Mouse (Mus musculus) myocyte (in vitro differentiated cells): ENCODE data around the gene Ncapg. TPM values are rescaled to one million over a fixed set of nuclear protein-coding genes. Genes with fewer than 3 reads are reported as not detected.

Source experiments
- H3K27me3 ChIP-seq: one replicate; pipeline ENCODE4 v1.6.1; 2011; ENCODE audit not compliant: control insufficient read depth, insufficient read depth, insufficient read length
- H3K36me3 ChIP-seq: one replicate; pipeline ENCODE4 v1.6.1; 2011; ENCODE audit not compliant: control insufficient read depth, insufficient read depth
- H3K4me2 ChIP-seq: one replicate; pipeline ENCODE4 v1.6.1; 2011; ENCODE audit warnings: low read depth, control low read depth
- H3K4me3 ChIP-seq: one replicate; pipeline ENCODE4 v1.5.1; 2011; ENCODE audit warnings: mild to moderate bottlenecking, control low read depth, moderate library complexity
- H3K79me2 ChIP-seq: one replicate; pipeline ENCODE4 v1.6.1; 2011; ENCODE audit not compliant: control insufficient read depth, insufficient read depth
- H3ac ChIP-seq: one replicate; pipeline ENCODE4 v1.6.1; 2011; ENCODE audit not compliant: control insufficient read depth, insufficient read length
- CEBPB ChIP-seq: IDR thresholded peaks from 2 replicates; pipeline ENCODE4 v1.6.1; 2011; ENCODE audit warnings: mild to moderate bottlenecking, moderate library complexity; ENCODE audit not compliant: poor library complexity, insufficient read depth, severe bottlenecking
- E2F4 ChIP-seq: IDR thresholded peaks from one replicate; pipeline ENCODE4 v1.6.1; 2011; ENCODE audit warnings: mild to moderate bottlenecking, control low read depth, moderate library complexity; ENCODE audit not compliant: insufficient read depth
- MAX ChIP-seq: IDR thresholded peaks from one replicate; pipeline ENCODE4 v1.6.1; 2011; ENCODE audit warnings: low read depth, mild to moderate bottlenecking, control low read depth
- MYOD1 ChIP-seq, 3 experiments: IDR thresholded peaks; one replicate each; pipeline ENCODE4 v1.6.1; 2011; ENCODE audit warnings: control low read depth in 2 of 3, low read depth in 2 of 3, mild to moderate bottlenecking in 2 of 3, moderate library complexity in 1 of 3; ENCODE audit not compliant: insufficient read length in 2 of 3, control insufficient read depth in 1 of 3
- MYOG ChIP-seq, 3 experiments: IDR thresholded peaks; one replicate each; pipeline ENCODE4 v1.6.1; 2011; ENCODE audit warnings: control low read depth in 2 of 3, low read depth in 2 of 3, mild to moderate bottlenecking in 2 of 3; ENCODE audit not compliant: insufficient read length in 2 of 3, control insufficient read depth in 1 of 3, insufficient read depth in 1 of 3
- POLR2A ChIP-seq: IDR thresholded peaks from one replicate; pipeline ENCODE4 v1.6.1; 2011; ENCODE audit warnings: low read depth, mild to moderate bottlenecking, control low read depth, moderate library complexity; ENCODE audit not compliant: insufficient read length
- POLR2AphosphoS2 ChIP-seq: IDR thresholded peaks from one replicate; pipeline ENCODE4 v1.6.1; 2011; ENCODE audit warnings: low read depth, control low read depth; ENCODE audit not compliant: insufficient read length
- REST ChIP-seq: IDR thresholded peaks from one replicate; pipeline ENCODE4 v1.6.1; 2011; ENCODE audit warnings: mild to moderate bottlenecking, control low read depth, moderate library complexity; ENCODE audit not compliant: insufficient read depth, insufficient read length
- SRF ChIP-seq: IDR thresholded peaks from one replicate; pipeline ENCODE4 v1.6.1; 2011; ENCODE audit warnings: low read depth; ENCODE audit not compliant: control insufficient read depth, insufficient read length
- TCF12 ChIP-seq: IDR thresholded peaks from one replicate; pipeline ENCODE4 v1.6.1; 2011; ENCODE audit warnings: mild to moderate bottlenecking, control low read depth; ENCODE audit not compliant: poor library complexity, insufficient read depth, severe bottlenecking
- TCF3 ChIP-seq: IDR thresholded peaks from one replicate; pipeline ENCODE4 v1.6.1; 2011; ENCODE audit warnings: low read depth, control low read depth; ENCODE audit not compliant: insufficient read length
- USF1 ChIP-seq: IDR thresholded peaks from one replicate; pipeline ENCODE4 v1.6.1; 2011; ENCODE audit warnings: low read depth, mild to moderate bottlenecking, control low read depth, moderate library complexity
- polyA plus RNA-seq: library from polyadenylated mRNA; unstranded; fragments of >200 nt; fragmentation: generic; extraction: Trizol; gene quantifications from one replicate; pipeline ENCODE4 v1.2.1, GENCODE M21; 2012; ENCODE audit warnings: missing spikeins

The Ncapg gene
- 6.3 TPM for polyA plus RNA-seq

- peak within 1 kb of the TSS; percentile 77 for H3ac ChIP-seq
- TF ChIP-seq MYOG (IDR thresholded peaks at IDR 0.05; ENCODE audit: control insufficient read depth in 1 of 3, insufficient read depth in 1 of 3, insufficient read length in 2 of 3, low read depth in 2 of 3) (no peak), POLR2AphosphoS2 (peak; percentile 82), POLR2A (peak; percentile 68), E2F4 (peak; percentile 90)
- peak within 1 kb of the TSS; percentile 78 for H3K4me3 ChIP-seq
- H3K27me3 ChIP-seq, result no peaks in the 10 kb centered on the region
- H3K79me2 ChIP-seq, result peaks cover 14% of the 10 kb centered on the region
- no peaks in the 10 kb centered on the region for H3K36me3 ChIP-seq
- H3K4me2 ChIP-seq, result peak within 1 kb of the TSS; percentile 97
Measured at GRCm38 (mm10) chr5:45669598-45670279, at the start of gene Ncapg. TSS of gene Ncapg (plus strand) at chr5:45669919.

GRCm38 (mm10) chr5:45621511-45621910 is 48.2 kb upstream of the Ncapg start:
- no peaks in the 10 kb centered on the region for H3K79me2 ChIP-seq
- H3ac ChIP-seq, result no peak overlapping the region
- no peaks in the 10 kb centered on the region for H3K36me3 ChIP-seq
- no peak overlapping the region for H3K4me2 ChIP-seq
- TF ChIP-seq REST (no peak), MAX (no peak), POLR2A (no peak), TCF12 (no peak), MYOD1 (IDR thresholded peaks at IDR 0.05; ENCODE audit: control insufficient read depth in 1 of 3, insufficient read length in 2 of 3, low read depth in 2 of 3) (no peak), USF1 (no peak), POLR2AphosphoS2 (no peak), SRF (no peak), MYOG (IDR thresholded peaks at IDR 0.05; ENCODE audit: control insufficient read depth in 1 of 3, insufficient read depth in 1 of 3, insufficient read length in 2 of 3, low read depth in 2 of 3) (no peak), TCF3 (no peak), CEBPB (no peak)
- H3K4me3 ChIP-seq, result no peak overlapping the region
- no peaks in the 10 kb centered on the region for H3K27me3 ChIP-seq

- no peaks in the 10 kb centered on the region for H3K27me3 ChIP-seq
- no peaks in the 10 kb centered on the region for H3K36me3 ChIP-seq
- H3K4me3 ChIP-seq, result no peak overlapping the region
- TF ChIP-seq USF1 (no peak), MAX (no peak), MYOD1 (IDR thresholded peaks at IDR 0.05; ENCODE audit: control insufficient read depth in 1 of 3, insufficient read length in 2 of 3, low read depth in 2 of 3) (no peak), POLR2AphosphoS2 (no peak), SRF (no peak), TCF12 (no peak), CEBPB (no peak), MYOG (IDR thresholded peaks at IDR 0.05; ENCODE audit: control insufficient read depth in 1 of 3, insufficient read depth in 1 of 3, insufficient read length in 2 of 3, low read depth in 2 of 3) (no peak), REST (no peak)
- H3K79me2 ChIP-seq, result no peaks in the 10 kb centered on the region
- no peak overlapping the region for H3K4me2 ChIP-seq
- H3ac ChIP-seq, result no peak overlapping the region
Measured at GRCm38 (mm10) chr5:45627771-45628170, 41.9 kb upstream of the Ncapg start.

- Histone ChIP-seq H3ac (no peak overlapping the region), H3K36me3 (no peaks in the 10 kb centered on the region), H3K4me2 (no peak overlapping the region), H3K4me3 (no peak overlapping the region), H3K79me2 (no peaks in the 10 kb centered on the region), H3K27me3 (no peaks in the 10 kb centered on the region)
- TF ChIP-seq SRF (no peak), POLR2A (no peak), USF1 (no peak), REST (no peak), TCF12 (no peak), CEBPB (no peak)
Measured at GRCm38 (mm10) chr5:45629470-45629869, 40.2 kb upstream of the Ncapg start.

- H3K27me3 ChIP-seq, result peaks cover 8% of the 10 kb centered on the region
- TF ChIP-seq MYOD1 (IDR thresholded peaks at IDR 0.05; ENCODE audit: control insufficient read depth in 1 of 3, insufficient read length in 2 of 3, low read depth in 2 of 3) (no peak), SRF (no peak), POLR2A (no peak), REST (no peak), TCF12 (no peak), MAX (no peak), POLR2AphosphoS2 (no peak), CEBPB (no peak), TCF3 (no peak)
- H3K79me2 ChIP-seq, result no peaks in the 10 kb centered on the region
- H3K4me2 ChIP-seq, result no peak overlapping the region
- H3ac ChIP-seq, result no peak overlapping the region
- H3K4me3 ChIP-seq, result no peak overlapping the region
- H3K36me3 ChIP-seq, result no peaks in the 10 kb centered on the region
Measured at GRCm38 (mm10) chr5:45638378-45638777, 31.3 kb upstream of the Ncapg start.
